Mouse (Mus musculus) bone marrow macrophage, adult 2 months (primary cell): ENCODE measurements around the gene Herc1.

Source experiments
- CTCF ChIP-seq: IDR thresholded peaks from 2 replicates; pipeline ENCODE4 v1.5.1; 2012; ENCODE audit warnings: low read depth, mild to moderate bottlenecking, low read length, moderate library complexity
- POLR2A ChIP-seq: IDR thresholded peaks from 2 replicates; pipeline ENCODE4 v1.6.1; 2012; ENCODE audit warnings: mild to moderate bottlenecking, low read depth, low read length, borderline replicate concordance

DNA sequence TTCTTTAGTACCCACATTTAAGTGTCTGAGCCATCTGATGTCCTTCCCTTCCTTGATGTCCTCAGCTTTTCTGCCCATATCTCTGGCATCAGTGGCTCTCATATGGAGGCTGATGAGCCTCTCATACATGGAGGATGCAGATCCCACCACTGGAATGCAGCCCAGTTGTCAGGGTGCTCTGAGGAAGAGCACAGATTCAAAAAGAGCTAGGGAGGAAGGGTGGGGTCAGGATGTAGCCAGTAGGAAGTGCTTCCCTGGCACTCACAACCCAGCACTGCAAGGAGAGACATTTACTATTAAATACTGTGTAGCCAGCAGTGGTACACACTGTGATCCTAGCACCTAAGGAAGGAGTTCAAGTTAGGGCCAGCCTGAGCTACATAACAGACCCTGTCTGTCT is 156.2 kb downstream of the Herc1 start:
- no peak for TF ChIP-seq CTCF
- TF ChIP-seq POLR2A, result no peak
